Mouse (Mus musculus): ENCODE data around the gene Ptprd. TPM values are rescaled to one million over a fixed set of nuclear protein-coding genes. Genes with fewer than 3 reads are reported as not detected.

Ptprd gene
- polyA plus RNA-seq, 1 experiment from 2014 or later: 15.9 TPM

DNA sequence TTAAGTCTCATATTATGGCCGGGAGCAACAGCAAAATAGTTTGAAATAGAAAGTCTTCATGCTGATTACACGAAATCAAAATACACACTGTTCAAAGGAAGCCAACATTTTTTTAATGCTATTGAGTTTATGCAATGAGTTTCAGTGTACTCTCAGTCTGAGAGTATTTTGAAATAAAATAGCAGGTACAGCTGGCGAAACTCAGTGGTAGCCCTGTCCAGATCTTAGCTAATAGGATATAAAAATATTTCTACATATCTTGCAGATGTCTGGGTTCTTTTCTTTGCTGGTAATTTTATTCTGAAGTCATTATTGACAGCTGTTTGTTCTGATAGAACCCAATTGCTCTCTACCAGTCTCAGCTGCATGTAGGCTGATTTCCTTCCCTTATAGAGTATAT, 2246.0 kb downstream of the Ptprd start:
- H3K4me3 ChIP-seq: no peak overlapping the region
- H3K27ac ChIP-seq: no peak overlapping the region
- ATAC-seq (ENCODE audit: borderline replicate concordance, extremely low read depth, low FRiP score, low TSS enrichment): peak; percentile 28; the same call in 1 of the 2 replicates
- WGBS: 48% methylated on average over 3 of the region's 3 CpGs
- no peaks in the 10 kb centered on the region for H3K9me3 ChIP-seq
- no peaks in the 10 kb centered on the region for H3K36me3 ChIP-seq
- no peaks in the 10 kb centered on the region for H3K27me3 ChIP-seq
- H3K9ac ChIP-seq: no peak overlapping the region
- H3K4me1 ChIP-seq: 0 out of 2 replicates have a peak, but pooled peaks cover 11% of the 10 kb centered on the region
- no peak overlapping the region for H3K4me2 ChIP-seq

DNA sequence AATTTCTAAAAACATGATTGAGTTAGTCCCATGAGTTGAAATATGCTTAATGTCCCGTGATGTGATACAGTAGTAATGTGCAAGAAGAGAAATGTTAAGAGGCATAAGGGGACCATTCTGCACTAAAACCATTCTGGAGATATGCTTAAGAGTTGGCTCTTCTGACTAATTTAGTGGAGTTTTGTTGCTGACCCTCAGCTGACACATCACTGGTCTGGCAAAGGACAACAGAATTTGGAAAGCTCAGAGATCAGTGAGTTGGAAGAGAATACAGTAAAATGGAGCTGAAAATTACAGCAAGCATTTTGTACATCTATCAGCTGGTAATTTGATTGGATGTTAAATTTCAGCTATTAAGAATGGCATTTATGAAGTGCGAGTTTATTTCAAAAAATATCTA, 2248.8 kb downstream of the Ptprd start:
- Histone ChIP-seq H3K36me3 (no peaks in the 10 kb centered on the region), H3K4me1 (0 out of 2 replicates have a peak, but pooled peaks cover 11% of the 10 kb centered on the region), H3K9me3 (no peaks in the 10 kb centered on the region), H3K27me3 (no peaks in the 10 kb centered on the region), H3K27ac (peak overlapping the region; percentile 48), H3K4me3 (no peak overlapping the region), H3K4me2 (no peak overlapping the region), H3K9ac (no peak overlapping the region)
- ATAC-seq (ENCODE audit: borderline replicate concordance, extremely low read depth, low FRiP score, low TSS enrichment): peak; percentile 34; the same call in 1 of the 2 replicates
- WGBS: 55% methylated on average over 2 of the region's 2 CpGs

DNA sequence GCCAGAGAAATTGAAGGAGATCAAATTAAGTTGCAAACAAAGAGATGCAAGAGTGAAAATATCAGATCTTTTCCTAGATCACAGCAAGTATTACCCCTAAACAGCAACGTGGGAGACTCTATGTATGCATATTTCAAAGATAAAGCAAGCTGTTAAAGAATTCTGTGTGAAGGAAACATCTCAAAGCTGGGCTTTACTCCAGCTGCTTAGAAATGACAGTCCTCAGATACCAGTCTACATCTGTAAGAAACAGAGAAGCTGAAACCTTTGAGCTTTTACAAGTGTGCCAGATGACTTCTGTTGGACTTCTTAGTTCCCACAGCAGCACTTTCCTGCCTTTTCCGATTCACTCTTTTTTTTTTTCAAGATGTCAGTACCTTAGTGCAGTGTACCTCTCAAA, 2249.9 kb downstream of the Ptprd start:
- no peaks in the 10 kb centered on the region for H3K27me3 ChIP-seq
- no peak overlapping the region for H3K9ac ChIP-seq
- H3K4me3 ChIP-seq: no peak overlapping the region
- 16% methylated on average over 2 of the region's 2 CpGs for WGBS
- no peak overlapping the region for H3K4me2 ChIP-seq
- no peaks in the 10 kb centered on the region for H3K9me3 ChIP-seq
- peak overlapping the region; percentile 46; the same call in 1 of the 2 replicates for H3K27ac ChIP-seq
- ATAC-seq (ENCODE audit: borderline replicate concordance, extremely low read depth, low FRiP score, low TSS enrichment): peak; percentile 68; the same call in 1 of the 2 replicates
- 0 out of 2 replicates have a peak, but pooled peaks cover 11% of the 10 kb centered on the region for H3K4me1 ChIP-seq
- H3K36me3 ChIP-seq: no peaks in the 10 kb centered on the region

DNA sequence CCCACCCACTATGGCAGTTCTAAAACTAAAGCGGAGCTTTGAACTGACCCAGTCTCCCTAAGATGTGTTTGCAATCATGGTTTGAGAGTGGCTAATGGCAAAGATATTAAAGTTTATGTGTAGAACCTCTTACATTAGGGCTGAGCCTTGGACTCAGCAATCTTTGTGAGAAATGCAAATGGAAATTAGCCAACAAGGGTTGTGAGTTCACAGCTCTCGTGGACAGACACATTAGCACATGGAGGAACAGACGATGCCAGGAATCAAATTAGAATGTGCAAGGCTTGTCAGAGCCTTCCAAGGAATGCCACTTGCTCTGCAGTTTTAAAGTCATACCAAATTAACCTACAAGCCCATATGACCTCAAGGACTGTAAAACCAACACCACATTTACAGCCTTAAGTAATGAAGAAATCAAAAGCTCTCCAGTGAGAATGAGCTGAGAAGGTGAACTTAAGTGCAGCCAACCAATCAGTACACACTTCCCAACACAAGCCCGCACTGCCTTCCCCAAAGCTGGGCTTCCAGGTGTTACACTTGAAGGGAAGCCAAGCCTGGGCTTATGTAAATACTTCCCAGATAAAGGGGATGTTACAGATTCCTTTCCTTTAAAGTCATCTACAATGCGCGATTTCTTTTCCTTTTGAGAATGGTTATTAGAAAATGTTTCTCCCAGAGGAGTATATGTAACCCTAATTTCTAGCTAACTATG, 2258.3 kb downstream of the Ptprd start:
- H3K9me3 ChIP-seq: no peaks in the 10 kb centered on the region

DNA sequence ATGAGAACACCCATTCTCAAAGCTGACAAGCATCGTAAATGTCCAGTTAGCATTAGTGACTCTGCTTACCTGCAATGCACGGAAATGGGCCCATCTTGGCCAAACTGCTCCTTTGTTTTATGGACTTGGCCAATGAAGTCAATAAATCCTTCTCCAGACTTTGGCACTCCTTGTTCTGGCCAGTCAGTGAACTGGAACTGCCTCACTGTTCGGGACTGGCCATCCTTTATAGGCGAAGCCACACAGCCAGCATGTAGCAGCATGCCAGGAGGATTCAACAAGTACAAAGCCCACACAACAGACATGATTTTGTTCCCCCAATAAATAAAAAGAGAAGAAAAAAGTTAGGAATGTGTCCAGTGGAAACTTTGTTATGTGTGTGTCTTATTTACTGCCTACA, 2261.2 kb downstream of the Ptprd start:
- no peak overlapping the region for H3K4me2 ChIP-seq
- H3K36me3 ChIP-seq: no peaks in the 10 kb centered on the region
- no peak overlapping the region for H3K4me3 ChIP-seq
- no peak overlapping the region for H3K9ac ChIP-seq
- H3K9me3 ChIP-seq: no peaks in the 10 kb centered on the region
- H3K27me3 ChIP-seq: no peaks in the 10 kb centered on the region
- H3K27ac ChIP-seq: no peak overlapping the region
- no peak for ATAC-seq (ENCODE audit: borderline replicate concordance, extremely low read depth, low FRiP score, low TSS enrichment)
- 86% methylated on average over 4 of the region's 4 CpGs for WGBS
- H3K4me1 ChIP-seq: peaks cover 9% of the 10 kb centered on the region

More for the DNA sequence above, 2258.3 kb downstream of the Ptprd start:
- Histone ChIP-seq H3K4me2 (no peak overlapping the region), H3K4me3 (no peak overlapping the region), H3K9ac (no peak overlapping the region), H3K4me1 (peaks cover 9% of the 10 kb centered on the region), H3K27ac (peak overlapping the region; percentile 39; the same call in 1 of the 2 replicates), H3K27me3 (no peaks in the 10 kb centered on the region), H3K36me3 (no peaks in the 10 kb centered on the region)
- peak; percentile 94 for ATAC-seq (ENCODE audit: borderline replicate concordance, extremely low read depth, low FRiP score, low TSS enrichment)
- WGBS: 33% methylated on average over 6 of the region's 6 CpGs

DNA sequence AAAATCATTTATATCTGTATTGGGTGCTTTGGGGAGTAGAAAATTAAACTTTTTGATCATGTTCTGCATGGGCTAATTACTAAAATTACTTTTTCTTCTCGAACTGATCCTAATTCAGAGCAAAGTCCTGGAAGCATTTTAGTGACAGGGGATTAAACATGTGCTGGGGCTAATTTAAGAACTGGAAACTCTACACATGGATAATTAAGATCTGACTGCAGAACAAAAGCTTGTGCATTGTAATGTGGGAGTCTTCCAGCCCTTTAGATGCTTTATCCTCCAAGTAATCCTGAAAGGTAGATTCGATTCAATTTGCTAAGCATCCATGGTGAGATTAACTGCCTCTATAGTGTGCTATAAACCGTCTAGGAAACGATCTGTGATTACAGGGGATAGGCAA, 2316.9 kb downstream of the Ptprd start:
- Histone ChIP-seq H3K27me3 (no peaks in the 10 kb centered on the region), H3K9ac (no peak overlapping the region), H3K9me3 (no peaks in the 10 kb centered on the region), H3K27ac (no peak overlapping the region), H3K36me3 (no peaks in the 10 kb centered on the region), H3K4me3 (no peak overlapping the region), H3K4me1 (no peaks in the 10 kb centered on the region), H3K4me2 (no peak overlapping the region)
- 77% methylated on average over 4 of the region's 4 CpGs for WGBS
- no peak for ATAC-seq (ENCODE audit: borderline replicate concordance, extremely low read depth, low FRiP score, low TSS enrichment)

Small RNAs within 50 kb of the gene (microRNA-seq; reads per million reads assigned to microRNA genes)
- gene Gm23159: not detected
